Mouse (Mus musculus) cerebellum, postnatal 36 days (tissue): ENCODE results near the gene Mrpl24.
A peak's percentile ranks its signal among the peaks of the same experiment; 100 is the strongest.

Experiments
- DNase-seq, 2 experiments: peaks; one replicate each; pipeline ENCODE4 v3.0.0; 2021 to 2022; ENCODE audit warnings: mixed read lengths in 2 of 2

The Mrpl24 gene

DNA sequence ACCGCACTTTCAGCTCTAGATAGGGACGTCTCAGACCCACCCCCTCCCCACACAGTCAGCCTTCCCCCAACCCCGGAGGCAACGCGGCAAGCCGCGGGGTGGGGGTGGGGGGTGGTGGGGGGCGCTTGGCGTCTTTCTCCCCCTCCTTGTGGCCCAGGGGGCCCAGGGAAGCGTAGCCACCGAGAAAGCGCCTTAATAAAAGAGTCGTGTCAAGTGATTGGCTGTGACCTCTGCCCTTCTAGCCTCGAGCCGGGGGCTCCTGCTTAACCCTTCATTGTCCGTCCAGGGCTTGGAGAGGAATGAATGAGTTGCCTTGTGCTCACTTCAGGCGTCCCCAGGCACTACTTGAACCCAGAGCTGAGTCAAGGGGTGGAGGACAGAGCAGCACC is 28.5 kb downstream of the Mrpl24 start:
- DNase-seq: no peak

DNA sequence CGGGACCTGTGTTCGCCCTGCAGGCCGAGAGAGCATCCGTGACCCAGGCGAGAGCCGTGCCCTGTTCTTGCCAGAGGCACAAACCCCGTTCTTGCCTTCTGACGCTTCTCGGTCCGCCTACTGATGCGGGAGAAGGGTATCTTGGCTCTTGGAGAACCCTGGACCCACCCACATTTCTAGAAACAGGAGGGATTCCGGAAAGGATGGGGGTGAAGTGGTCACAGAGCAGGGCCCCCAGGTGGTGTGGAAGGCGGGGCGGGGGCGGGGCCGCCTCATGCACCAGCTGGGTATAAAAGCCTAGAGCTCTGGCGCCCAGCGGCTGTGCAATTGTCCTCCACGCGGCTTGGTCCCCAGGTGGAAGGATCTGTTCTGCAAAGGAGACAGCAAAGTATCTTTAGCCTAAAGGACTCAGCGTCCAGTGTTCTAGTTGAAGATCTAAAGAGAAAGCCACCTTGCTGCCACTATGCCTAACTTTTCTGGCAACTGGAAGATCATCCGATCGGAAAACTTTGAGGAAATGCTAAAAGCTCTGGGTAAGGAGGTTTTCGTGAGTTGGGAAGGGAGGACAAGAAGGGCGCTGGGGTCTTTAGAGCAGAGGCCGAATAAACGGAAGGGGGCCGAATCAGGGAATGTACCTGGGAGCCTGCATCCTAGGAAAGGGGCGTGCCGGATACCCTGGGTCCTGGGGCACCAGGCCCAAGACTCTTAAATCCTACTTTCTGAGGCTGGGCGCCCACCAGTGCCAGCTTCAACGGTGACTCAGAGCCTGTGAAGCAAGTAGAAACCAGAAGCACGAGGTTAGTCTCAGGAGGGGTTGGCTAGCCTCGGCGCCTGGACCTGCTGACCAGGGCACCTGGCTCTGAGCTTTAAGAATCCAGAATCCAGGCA is 29.3 kb downstream of the Mrpl24 start, which contains the start of gene Crabp2:
Crabp2 (plus strand) TSS at position 289 of the 888 bp plus-strand sequence.
- DNase-seq: no peak

DNA sequence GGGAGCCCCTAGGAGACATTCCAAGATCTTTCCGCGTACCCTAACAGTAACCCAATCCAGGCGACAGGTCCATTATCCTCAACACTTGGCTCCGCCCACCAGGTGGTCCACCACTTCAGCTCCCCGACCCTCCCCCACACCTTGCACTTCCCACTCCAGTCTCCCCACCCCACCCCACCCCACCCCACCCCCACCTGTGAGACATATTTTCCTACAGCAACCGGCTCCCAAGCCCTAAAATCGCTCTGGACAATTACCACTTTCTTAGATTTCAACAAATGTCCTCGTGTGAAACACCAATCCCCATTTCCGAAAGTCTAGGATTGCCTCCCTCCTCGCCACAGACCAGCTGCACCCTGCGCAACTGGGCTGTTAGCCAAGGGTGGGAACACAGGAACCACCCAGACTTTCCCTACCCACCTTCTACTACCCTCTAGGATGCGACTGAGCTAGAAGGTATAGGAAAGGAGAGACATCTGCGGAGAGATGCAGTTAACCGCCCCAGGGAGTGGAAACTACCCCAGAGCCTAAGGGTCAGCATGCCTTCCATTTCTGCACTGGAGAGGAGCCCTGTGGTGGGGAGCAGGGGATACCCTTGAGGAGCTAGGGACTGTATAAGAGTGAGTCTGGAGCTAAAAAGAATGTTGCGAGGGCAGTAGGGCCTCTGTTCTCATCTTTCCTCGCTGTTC is 30.1 kb downstream of the Mrpl24 start:
- DNase-seq: no peak

DNA sequence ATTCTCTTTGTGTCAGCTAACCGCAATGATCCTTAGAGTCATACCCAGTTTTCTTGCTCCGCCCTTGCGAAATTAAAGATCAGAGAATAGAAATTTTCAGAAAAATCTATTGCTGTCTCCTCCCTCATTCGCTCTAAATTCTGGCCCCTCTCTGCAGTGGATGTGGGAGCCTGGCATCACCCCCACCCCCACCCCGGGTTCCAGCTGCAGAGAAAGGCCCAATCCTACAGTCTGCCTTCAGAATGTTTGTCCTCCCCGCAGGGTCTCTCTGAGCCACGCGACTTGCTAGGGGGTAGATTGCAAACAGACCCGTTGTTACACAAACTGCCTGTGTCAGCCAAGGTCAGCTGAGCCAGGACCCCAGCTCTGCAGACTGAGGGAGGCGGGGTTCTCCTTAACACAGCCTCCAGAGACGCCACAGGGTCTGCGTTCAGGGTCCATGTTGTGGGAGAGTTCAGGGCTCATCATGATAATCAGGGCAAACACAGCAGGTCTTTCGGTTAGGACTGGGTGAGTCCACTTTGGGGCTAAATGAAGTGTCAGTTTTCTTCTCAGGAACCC is 30.7 kb downstream of the Mrpl24 start:
- DNase-seq: no peak

DNA sequence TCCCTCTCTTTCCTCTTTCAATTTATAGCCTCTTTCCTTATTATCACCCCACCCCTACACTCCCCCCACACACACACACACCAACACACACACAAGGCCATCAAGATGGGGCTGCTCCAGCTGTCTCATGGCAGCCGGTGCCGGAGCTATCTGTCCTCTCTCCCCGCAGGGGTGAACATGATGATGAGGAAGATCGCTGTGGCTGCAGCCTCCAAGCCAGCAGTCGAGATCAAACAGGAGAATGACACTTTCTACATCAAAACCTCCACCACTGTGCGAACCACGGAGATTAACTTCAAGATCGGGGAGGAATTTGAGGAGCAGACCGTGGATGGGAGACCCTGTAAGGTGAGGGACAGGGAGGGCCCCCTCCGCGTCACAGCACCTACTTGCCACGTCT is 32.6 kb downstream of the Mrpl24 start:
- DNase-seq: no peak

DNA sequence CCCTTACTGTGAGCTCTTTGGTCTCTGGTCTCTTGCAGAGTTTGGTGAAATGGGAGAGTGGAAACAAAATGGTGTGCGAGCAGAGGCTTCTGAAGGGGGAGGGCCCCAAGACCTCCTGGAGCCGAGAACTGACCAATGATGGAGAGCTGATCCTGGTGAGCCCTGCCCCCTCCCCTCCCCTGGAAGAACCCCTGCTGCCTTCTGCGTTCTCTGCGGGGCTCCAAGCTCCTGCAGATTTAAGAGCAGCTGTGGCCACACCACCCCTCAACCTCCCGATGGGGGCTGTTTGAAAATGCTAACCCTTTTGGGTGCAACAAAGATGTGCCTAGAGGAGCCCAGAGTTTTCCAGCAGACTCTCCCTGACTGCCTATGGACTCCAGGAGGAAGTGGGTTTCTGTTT is 33.1 kb downstream of the Mrpl24 start:
- DNase-seq: no peak

DNA sequence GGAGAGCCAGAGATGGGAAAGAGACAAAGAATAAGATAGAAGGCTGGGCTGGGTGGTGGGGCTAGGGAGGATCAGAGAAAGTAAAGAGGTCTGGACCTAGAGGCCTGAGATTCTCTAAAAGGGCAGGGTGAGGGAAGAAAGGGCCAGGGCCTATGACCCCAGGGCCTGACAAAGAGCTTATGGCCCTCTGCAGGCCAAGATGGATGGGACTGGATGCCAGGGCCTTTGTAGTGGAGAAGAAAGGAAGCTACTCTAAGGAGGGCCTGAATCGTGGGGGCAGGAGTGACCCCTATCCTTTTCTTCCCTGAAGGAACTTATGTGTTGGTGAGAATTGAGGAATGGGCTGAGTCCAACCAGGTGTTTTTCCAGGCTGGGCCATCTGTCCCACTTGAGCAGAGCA is 38.8 kb downstream of the Mrpl24 start:
- no peak for DNase-seq

DNA sequence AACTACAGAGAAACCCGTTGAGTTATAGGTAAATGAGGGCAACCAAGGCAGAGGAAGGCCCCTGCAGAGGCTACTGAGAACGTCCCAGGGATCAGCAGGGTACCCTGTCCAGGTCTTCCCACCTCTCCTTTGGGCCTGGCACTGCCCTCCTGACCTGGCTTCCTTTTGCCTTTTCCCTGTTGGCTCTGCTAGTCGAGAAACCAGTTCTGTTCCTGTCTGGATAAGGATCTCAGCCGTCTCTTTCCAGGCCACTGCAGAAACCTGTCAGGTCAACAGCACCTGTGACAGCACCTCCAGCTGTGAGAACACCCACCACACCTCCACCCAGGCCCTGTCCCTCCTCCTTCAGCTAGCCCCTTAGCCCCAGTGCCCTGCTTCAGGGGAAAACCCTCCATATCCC is 39.2 kb downstream of the Mrpl24 start:
- DNase-seq: no peak

DNA sequence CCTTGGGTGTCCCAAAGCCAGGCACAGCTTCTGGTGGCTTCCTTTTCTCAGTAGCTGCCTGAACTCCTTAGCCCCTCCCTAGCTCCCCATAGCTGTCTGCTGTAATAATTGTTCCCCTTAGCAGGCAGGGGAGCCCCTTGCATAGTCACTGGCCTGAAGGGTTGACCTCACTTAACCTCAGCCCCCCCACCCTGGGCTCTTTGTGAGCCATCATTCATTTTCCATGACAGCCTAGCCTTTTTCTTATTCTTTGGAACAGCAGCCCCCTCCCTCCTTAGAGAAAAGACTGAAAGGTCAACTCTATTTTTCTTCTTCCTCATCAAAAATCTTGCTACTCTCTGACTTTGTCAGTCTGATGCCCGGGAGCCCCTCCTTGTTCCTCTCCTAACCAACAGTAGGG is 39.7 kb downstream of the Mrpl24 start:
- DNase-seq: no peak

DNA sequence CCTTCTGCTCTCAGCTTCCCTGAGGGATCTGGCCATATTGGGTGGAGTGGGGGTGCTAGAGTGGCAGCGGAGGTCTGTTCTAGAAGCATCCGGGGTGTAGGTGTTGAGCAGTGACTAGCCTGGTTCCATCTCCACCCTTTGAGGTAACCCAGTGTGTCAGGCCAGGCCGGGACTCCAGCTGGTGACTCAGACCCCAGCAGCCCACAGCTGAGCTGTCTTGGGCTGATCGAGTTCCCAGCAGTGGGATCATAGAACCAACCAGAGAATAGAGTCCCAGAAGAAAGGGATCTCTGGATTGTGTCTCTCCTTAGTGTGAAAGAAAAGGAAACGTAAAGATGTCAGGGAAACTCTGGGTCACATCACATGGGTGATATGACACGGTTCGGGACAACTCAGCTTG is 40.1 kb downstream of the Mrpl24 start:
- DNase-seq: no peak

DNA sequence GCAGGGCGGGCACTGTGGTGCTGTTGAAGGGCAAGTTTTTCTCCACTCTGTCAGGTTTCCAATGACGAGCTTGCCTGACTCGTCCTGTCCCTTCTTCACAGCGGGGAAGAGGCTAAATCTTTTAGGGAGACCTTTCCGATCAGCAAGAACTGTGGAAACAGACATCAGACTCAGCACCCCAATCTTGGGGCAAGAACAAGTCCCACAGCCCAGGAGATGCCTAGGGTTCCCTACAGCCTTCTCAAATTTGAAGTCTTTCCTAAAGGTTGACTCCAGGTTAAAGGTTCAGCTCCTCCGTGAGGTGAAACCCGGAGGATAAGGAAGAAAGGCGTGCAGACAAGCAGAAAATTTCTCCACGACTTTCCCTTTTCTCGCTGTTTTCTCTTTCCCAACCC is 40.9 kb downstream of the Mrpl24 start:
- DNase-seq: no peak

DNA sequence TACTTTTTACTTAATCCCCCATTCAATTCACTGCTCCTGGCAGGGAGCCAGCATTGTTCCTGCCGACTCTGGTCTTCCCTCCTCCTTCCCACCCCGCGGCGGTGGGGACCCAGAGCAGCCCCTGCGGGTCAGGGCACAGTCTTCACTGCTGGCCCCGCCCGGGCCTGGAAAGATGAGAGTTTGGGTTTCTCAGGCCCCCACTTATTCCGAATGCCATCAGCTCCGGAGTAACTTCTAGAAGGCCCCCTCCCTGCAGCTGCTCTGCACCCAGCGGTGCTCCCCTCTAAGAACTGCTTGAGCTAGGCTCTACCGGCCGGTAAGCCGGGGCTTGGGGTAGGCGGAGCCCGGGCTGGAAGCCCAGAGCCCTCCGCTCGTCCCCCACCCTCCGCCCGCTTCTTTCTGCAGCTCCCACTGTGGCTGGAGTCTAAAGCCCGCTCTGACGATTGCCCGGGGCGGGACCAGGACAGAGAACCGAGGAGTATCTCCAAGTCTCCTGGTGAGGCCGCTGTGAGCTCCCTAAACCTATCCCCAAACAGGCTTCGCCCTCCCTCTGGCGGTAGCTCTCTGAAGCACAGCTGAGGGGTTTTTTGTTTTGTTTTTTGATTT is 41.4 kb downstream of the Mrpl24 start:
- peak; percentile 66 to 68 for DNase-seq

DNA sequence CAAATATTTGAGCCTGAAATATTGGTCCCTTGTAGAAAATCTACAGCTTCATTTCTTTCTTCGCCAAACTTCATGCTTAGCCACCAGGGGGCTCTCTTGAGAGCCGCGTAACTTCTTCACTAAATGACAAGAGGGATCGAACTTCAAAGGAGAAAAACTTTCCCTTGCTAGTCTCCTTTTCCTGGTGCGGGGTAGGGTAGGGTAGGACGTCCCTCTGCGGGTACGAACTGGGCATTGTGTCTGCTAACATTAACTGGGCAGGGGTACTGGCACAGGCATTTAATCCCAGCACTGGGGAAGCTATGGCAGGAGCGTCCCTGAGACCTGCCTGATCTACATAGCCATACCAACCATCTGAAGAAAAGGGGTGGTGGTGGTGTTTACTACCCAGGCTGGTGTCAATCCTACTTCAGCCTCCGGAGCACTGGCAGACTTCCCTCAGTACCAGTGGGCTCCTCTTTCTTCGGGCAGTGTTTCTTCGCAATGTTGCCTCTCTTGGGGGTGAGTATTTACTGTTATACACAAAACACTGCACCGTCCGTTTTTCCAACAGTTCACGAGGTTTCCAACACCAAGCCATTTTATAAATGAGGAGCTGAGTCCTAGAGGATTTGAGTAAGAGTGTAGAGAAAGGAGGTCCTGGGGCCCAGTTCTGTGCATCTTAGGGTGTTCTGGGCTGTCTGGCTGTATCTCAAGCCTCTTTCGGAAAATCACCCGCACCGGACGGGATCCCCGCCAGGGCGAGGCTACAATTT is 51.1 kb downstream of the Mrpl24 start:
- DNase-seq: peak; percentile 37 to 49

DNA sequence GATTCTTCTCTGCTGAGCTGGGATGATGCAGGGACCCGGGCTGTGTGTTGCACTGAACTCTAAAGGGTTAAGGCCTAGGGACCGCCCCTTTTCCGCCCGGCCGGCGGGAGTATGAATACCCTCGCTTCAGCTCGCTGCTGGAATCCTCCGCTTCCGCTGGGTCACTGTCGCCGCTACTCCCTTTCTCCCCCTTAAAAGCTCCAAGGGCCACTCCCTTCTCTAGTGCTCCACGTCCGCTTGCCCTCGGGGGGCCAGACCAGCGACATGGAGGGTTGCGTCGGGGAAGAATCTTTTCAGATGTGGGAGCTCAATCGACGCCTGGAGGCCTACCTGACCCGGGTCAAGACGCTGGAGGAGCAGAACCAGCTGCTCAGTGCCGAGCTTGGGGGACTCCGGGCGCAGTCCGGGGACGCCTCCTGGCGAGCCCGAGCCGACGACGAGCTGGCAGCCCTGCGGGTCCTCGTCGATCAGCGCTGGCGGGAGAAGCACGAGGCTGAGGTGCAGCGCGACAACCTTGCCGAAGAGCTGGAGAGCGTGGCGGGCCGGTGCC is 51.7 kb downstream of the Mrpl24 start, which contains the start of gene Nes:
Nes (plus strand) TSS at position 140 of the 550 bp plus-strand sequence.
- no peak for DNase-seq

DNA sequence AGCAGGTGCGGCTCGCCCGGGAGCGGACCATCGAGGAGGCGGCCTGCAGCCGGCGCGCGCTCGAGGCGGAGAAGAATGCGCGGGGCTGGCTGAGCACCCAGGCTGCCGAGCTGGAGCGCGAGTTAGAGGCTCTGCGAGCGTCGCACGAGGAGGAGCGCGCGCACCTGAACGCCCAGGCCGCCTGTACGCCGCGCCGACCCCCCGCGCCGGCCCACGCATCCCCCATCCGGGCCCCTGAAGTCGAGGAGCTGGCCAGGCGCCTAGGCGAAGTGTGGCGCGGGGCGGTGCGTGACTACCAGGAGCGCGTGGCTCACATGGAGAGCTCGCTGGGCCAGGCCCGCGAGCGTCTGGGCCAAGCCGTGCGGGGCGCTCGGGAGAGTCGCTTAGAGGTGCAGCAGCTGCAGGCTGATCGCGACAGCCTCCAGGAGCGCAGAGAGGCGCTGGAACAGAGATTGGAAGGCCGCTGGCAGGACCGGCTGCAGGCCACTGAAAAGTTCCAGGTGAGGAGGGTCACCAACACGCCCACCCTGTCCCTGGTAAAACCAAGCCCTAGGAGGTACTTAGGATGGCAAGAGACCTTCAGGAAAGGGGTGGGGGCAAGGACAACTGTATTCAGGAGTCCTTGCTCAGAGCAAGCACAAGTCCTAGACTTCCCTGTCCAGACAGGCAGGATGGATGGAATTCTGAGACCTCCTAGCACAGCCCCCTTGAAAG is 52.3 kb downstream of the Mrpl24 start:
- no peak for DNase-seq

DNA sequence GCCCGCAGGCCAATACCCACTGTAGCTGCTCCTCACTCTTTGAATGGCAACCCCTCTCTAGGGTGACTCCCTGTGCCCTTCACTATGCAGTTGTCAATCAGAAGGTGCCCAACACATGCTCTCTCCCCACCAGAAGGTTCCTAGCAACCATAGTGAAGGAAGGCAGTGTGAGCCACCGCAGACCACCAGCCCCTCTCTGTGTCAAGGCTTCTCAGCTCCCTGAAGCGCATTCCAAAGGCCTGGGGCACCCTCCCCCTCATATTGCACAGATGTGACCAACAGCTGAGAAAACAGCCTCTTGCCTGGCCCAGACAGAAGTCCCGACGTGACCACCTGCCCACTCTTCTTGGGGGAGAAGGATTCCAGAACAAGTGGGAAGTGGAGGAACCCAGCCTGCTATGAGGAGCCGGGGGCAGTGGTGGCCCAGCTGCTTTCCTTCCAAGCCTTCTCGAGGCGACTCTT is 52.9 kb downstream of the Mrpl24 start:
- no peak for DNase-seq

DNA sequence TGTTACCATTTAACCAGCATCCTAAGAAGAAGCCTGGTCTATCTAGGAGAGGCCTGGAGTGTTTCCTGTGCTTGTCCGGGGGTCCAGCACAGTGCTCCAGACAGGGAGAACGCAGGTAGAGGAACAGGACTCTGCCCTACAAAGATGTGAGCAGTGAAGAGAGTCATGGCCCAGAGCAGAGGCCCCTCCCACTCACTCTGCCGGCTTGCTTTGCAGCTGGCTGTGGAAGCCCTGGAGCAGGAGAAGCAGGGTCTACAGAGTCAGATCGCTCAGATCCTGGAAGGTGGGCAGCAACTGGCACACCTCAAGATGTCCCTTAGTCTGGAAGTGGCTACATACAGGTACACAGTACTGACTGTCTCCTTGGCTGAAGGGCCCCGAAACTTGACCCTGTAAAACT is 53.5 kb downstream of the Mrpl24 start:
- no peak for DNase-seq
